Mouse (Mus musculus): ENCODE data around the gene Unc13a. TPM values are rescaled to one million over a fixed set of nuclear protein-coding genes. Genes with fewer than 3 reads are reported as not detected.

Gene Unc13a
- total and polyA plus RNA-seq, 3 experiments, result 4.6 to 7.3 (median 5.2) TPM

- H3K9me3 ChIP-seq (replicated peaks), result no peaks in the 10 kb centered on the region
- ATAC-seq (ENCODE audit: extremely low read depth, insufficient number of reproducible peaks, low FRiP score, poor library complexity, severe bottlenecking), result peak; percentile 78
Observed at GRCm38 (mm10) chr8:71591471-71592373, 79.8 kb downstream of the Unc13a start, which contains the start of gene Pgls. Gene Pgls (plus strand): TSS chr8:71592176.

GRCm38 (mm10) chr8:71591017-71591416 is 80.5 kb downstream of the Unc13a start:
- no peaks in the 10 kb centered on the region for H3K9me3 ChIP-seq (replicated peaks)
- ATAC-seq (ENCODE audit: extremely low read depth, insufficient number of reproducible peaks, low FRiP score, poor library complexity, severe bottlenecking) (no peak), DNase-seq (ENCODE audit: low spot score) (no peak)
- peaks cover 56% of the 10 kb centered on the region for H3K4me1 ChIP-seq (ENCODE audit: insufficient read depth, low read depth, low read length)
- H3K4me3 ChIP-seq (ENCODE audit: low read depth, low read length), result peak overlapping the region; percentile 94
- H3K36me3 ChIP-seq (replicated peaks), result peaks cover 58% of the 10 kb centered on the region
- TF ChIP-seq CTCF (IDR thresholded peaks at IDR 0.05; ENCODE audit: low read depth, low read length) (no peak), POLR2AphosphoS5 (IDR thresholded peaks at IDR 0.05; ENCODE audit: insufficient replicate concordance, low read depth, low read length) (no peak), GATA1 (IDR thresholded peaks at IDR 0.05; ENCODE audit: borderline replicate concordance, low read length) (no peak), TAL1 (conservative IDR thresholded peaks at IDR 0.05; ENCODE audit: low read depth, low read length) (no peak), GATA2 (IDR thresholded peaks at IDR 0.05; ENCODE audit: borderline replicate concordance, low read depth, low read length) (no peak)
- no peaks in the 10 kb centered on the region for H3K27me3 ChIP-seq (ENCODE audit: insufficient read depth, low read length)

More at GRCm38 (mm10) chr8:71591471-71592373, 79.8 kb downstream of the Unc13a start, which contains the start of gene Pgls:
- Histone ChIP-seq H3K4me1 (ENCODE audit: insufficient read depth, low read depth, low read length) (peaks cover 63% of the 10 kb centered on the region), H3K27me3 (ENCODE audit: insufficient read depth, low read length) (no peaks in the 10 kb centered on the region), H3K4me3 (ENCODE audit: low read depth, low read length) (peak within 1 kb of the TSS; percentile 94), H3K36me3 (replicated peaks) (peaks cover 65% of the 10 kb centered on the region)
- TF ChIP-seq TAL1 (conservative IDR thresholded peaks at IDR 0.05; ENCODE audit: low read depth, low read length) (peak; percentile 18; the same call in 1 of the 2 replicates), POLR2AphosphoS5 (IDR thresholded peaks at IDR 0.05; ENCODE audit: insufficient replicate concordance, low read depth, low read length) (no peak)
- peak; percentile 96 for DNase-seq (ENCODE audit: low spot score)

- ATAC-seq (ENCODE audit: extremely low read depth, insufficient number of reproducible peaks, low FRiP score, poor library complexity, severe bottlenecking), result no peak
- peaks cover 35% of the 10 kb centered on the region for H3K4me1 ChIP-seq (ENCODE audit: insufficient read depth, low read depth, low read length)
- H3K27me3 ChIP-seq (ENCODE audit: insufficient read depth, low read length), result peaks cover 6% of the 10 kb centered on the region
- H3K4me3 ChIP-seq (ENCODE audit: low read depth, low read length), result no peak overlapping the region
- H3K9me3 ChIP-seq (replicated peaks), result no peaks in the 10 kb centered on the region
- H3K36me3 ChIP-seq (replicated peaks), result peaks cover 36% of the 10 kb centered on the region
- DNase-seq (ENCODE audit: low spot score), result no peak
- TF ChIP-seq GATA2 (IDR thresholded peaks at IDR 0.05; ENCODE audit: borderline replicate concordance, low read depth, low read length) (no peak), CTCF (IDR thresholded peaks at IDR 0.05; ENCODE audit: low read depth, low read length) (no peak), POLR2AphosphoS5 (IDR thresholded peaks at IDR 0.05; ENCODE audit: insufficient replicate concordance, low read depth, low read length) (no peak), TAL1 (conservative IDR thresholded peaks at IDR 0.05; ENCODE audit: low read depth, low read length) (no peak), GATA1 (IDR thresholded peaks at IDR 0.05; ENCODE audit: borderline replicate concordance, low read length) (no peak)
Observed at GRCm38 (mm10) chr8:71588762-71589161, 82.8 kb downstream of the Unc13a start.

- H3K36me3 ChIP-seq (replicated peaks), result peaks cover 24% of the 10 kb centered on the region
- TF ChIP-seq CTCF (IDR thresholded peaks at IDR 0.05; ENCODE audit: low read depth, low read length) (no peak), TAL1 (conservative IDR thresholded peaks at IDR 0.05; ENCODE audit: low read depth, low read length) (no peak), POLR2AphosphoS5 (IDR thresholded peaks at IDR 0.05; ENCODE audit: insufficient replicate concordance, low read depth, low read length) (no peak), GATA1 (IDR thresholded peaks at IDR 0.05; ENCODE audit: borderline replicate concordance, low read length) (no peak)
- peaks cover 10% of the 10 kb centered on the region for H3K27me3 ChIP-seq (ENCODE audit: insufficient read depth, low read length)
- H3K9me3 ChIP-seq (replicated peaks), result no peaks in the 10 kb centered on the region
- no peak overlapping the region for H3K4me3 ChIP-seq (ENCODE audit: low read depth, low read length)
- no peak for DNase-seq (ENCODE audit: low spot score)
- no peak for ATAC-seq (ENCODE audit: extremely low read depth, insufficient number of reproducible peaks, low FRiP score, poor library complexity, severe bottlenecking)
- peaks cover 22% of the 10 kb centered on the region for H3K4me1 ChIP-seq (ENCODE audit: insufficient read depth, low read depth, low read length)
Observed at GRCm38 (mm10) chr8:71586891-71587290, 84.7 kb downstream of the Unc13a start.

- no peak overlapping the region for H3K4me3 ChIP-seq (ENCODE audit: low read depth, low read length)
- H3K9me3 ChIP-seq (replicated peaks), result no peaks in the 10 kb centered on the region
- H3K27me3 ChIP-seq (ENCODE audit: insufficient read depth, low read length), result peaks cover 44% of the 10 kb centered on the region
- H3K4me1 ChIP-seq (ENCODE audit: insufficient read depth, low read depth, low read length), result peaks cover 3% of the 10 kb centered on the region; the same call in 1 of the 2 replicates
- ATAC-seq (ENCODE audit: extremely low read depth, insufficient number of reproducible peaks, low FRiP score, poor library complexity, severe bottlenecking) (no peak), DNase-seq (ENCODE audit: low spot score) (no peak)
- TF ChIP-seq TAL1 (conservative IDR thresholded peaks at IDR 0.05; ENCODE audit: low read depth, low read length) (no peak), GATA2 (IDR thresholded peaks at IDR 0.05; ENCODE audit: borderline replicate concordance, low read depth, low read length) (no peak), GATA1 (IDR thresholded peaks at IDR 0.05; ENCODE audit: borderline replicate concordance, low read length) (no peak), CTCF (IDR thresholded peaks at IDR 0.05; ENCODE audit: low read depth, low read length) (no peak), POLR2AphosphoS5 (IDR thresholded peaks at IDR 0.05; ENCODE audit: insufficient replicate concordance, low read depth, low read length) (no peak)
- H3K36me3 ChIP-seq (replicated peaks), result no peaks in the 10 kb centered on the region
Observed at GRCm38 (mm10) chr8:71580201-71580600, 91.4 kb downstream of the Unc13a start.

- TF ChIP-seq TAL1 (conservative IDR thresholded peaks at IDR 0.05; ENCODE audit: low read depth, low read length) (no peak), POLR2AphosphoS5 (IDR thresholded peaks at IDR 0.05; ENCODE audit: insufficient replicate concordance, low read depth, low read length) (no peak), GATA1 (IDR thresholded peaks at IDR 0.05; ENCODE audit: borderline replicate concordance, low read length) (no peak), GATA2 (IDR thresholded peaks at IDR 0.05; ENCODE audit: borderline replicate concordance, low read depth, low read length) (no peak), CTCF (IDR thresholded peaks at IDR 0.05; ENCODE audit: low read depth, low read length) (no peak)
- DNase-seq (ENCODE audit: low spot score) (no peak), ATAC-seq (ENCODE audit: extremely low read depth, insufficient number of reproducible peaks, low FRiP score, poor library complexity, severe bottlenecking) (no peak)
- no peaks in the 10 kb centered on the region for H3K36me3 ChIP-seq (replicated peaks)
- H3K4me3 ChIP-seq (ENCODE audit: low read depth, low read length), result no peak overlapping the region
- H3K9me3 ChIP-seq (replicated peaks), result no peaks in the 10 kb centered on the region
- peaks cover 46% of the 10 kb centered on the region for H3K27me3 ChIP-seq (ENCODE audit: insufficient read depth, low read length)
- peaks cover 3% of the 10 kb centered on the region; the same call in 1 of the 2 replicates for H3K4me1 ChIP-seq (ENCODE audit: insufficient read depth, low read depth, low read length)
Observed at GRCm38 (mm10) chr8:71579476-71579875, 92.1 kb downstream of the Unc13a start.
